Mouse (Mus musculus) midbrain, embryonic 12.5 days (tissue): Measurements from ENCODE around the gene Ldhd. TPM values are rescaled to one million over a fixed set of nuclear protein-coding genes. Genes with fewer than 3 reads are reported as not detected.
A peak's percentile ranks its signal among the peaks of the same experiment; 100 is the strongest.
"Not testable (repeated sequence)": the region's sequence is repeated elsewhere in the genome, so short reads cannot be mapped to it uniquely, and the experiment has no call there.

Experiments
- ATAC-seq: fragments of 200-750 bp; cut with Nextera tagmentation; 2 replicates; pipeline ENCODE4 v1.8.0; 2017; ENCODE audit warnings: low read depth, moderate TSS enrichment, moderate library complexity; ENCODE audit not compliant: low FRiP score
- H3K27ac ChIP-seq: fragments of 300-500 bp; sonication (generic); replicated peaks from 2 replicates; pipeline ENCODE4 v1.5.1; 2016; ENCODE audit warnings: mild to moderate bottlenecking
- H3K27me3 ChIP-seq: fragments of 300-500 bp; sonication (generic); 2 replicates; pipeline ENCODE4 v1.6.1; 2016; ENCODE audit warnings: mild to moderate bottlenecking
- H3K36me3 ChIP-seq: fragments of 300-500 bp; sonication (generic); 2 replicates; pipeline ENCODE4 v1.6.1; 2016
- H3K4me1 ChIP-seq: fragments of 300-500 bp; sonication (generic); 2 replicates; pipeline ENCODE4 v1.6.1; 2016
- H3K4me2 ChIP-seq: fragments of 300-500 bp; sonication (generic); replicated peaks from 2 replicates; pipeline ENCODE4 v1.6.1; 2016; ENCODE audit warnings: mild to moderate bottlenecking, moderate library complexity
- H3K4me3 ChIP-seq: fragments of 300-500 bp; sonication (generic); 2 replicates; pipeline ENCODE4 v1.5.1; 2016; ENCODE audit warnings: mild to moderate bottlenecking
- H3K9ac ChIP-seq: fragments of 300-500 bp; sonication (generic); replicated peaks from 2 replicates; pipeline ENCODE4 v1.6.1; 2016; ENCODE audit warnings: mild to moderate bottlenecking, moderate library complexity
- H3K9me3 ChIP-seq: fragments of 300-500 bp; sonication (generic); 2 replicates; pipeline ENCODE4 v1.6.1; 2016; ENCODE audit warnings: mild to moderate bottlenecking
- WGBS: fragments of 180-500 bp; shearing (Covaris S2); methylation state at CpG from one replicate; pipeline ENCODE4 v1.1.7; 2016; 5-methylcytosine and 5-hydroxymethylcytosine counted together
- polyA plus RNA-seq: library from polyadenylated mRNA; unstranded; fragments of >200 nt; fragmentation: Nextera tagmentation; extraction: Ambion mirVana; gene quantifications from 2 replicates; pipeline ENCODE4 v1.2.1, GENCODE M21; 2016

Ldhd gene
- polyA plus RNA-seq, 1 experiment from 2014 or later, result 0.41 TPM

DNA sequence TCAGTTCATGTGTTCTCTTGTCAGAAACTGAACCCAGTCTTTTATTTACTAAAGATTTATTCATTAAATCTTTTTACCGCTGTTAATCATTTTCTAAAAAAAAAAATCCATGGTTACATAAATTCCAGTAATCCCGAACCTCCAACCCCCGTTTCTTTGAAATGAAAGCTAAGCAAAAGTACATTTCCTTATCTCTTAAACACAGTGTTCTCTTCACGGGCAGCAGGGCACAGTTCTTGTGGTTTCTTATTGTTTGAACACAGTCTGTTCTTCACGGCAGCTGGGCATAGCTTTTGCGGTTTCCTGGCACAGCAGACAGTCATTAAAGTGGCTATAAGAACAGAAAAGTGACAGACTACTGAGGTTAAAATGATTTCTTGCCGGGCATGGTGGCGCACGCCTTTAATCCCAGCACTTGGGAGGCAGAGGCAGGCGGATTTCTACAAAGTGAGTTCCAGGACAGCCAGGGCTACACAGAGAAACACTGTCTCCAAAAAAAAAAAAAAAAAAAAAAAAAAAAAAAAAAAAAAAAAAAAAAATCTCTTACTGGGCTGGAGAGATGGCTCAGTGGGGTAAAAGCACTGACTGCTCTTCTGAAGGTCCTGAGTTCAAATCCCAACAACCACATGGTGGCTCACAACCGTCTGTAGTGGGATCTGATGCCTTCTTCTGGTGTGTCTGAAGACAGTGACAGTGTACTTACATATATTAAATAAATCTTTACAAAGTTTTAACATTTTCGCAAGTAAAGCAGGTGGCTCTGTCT, 14.3 kb upstream of the Ldhd start:
- 0 out of 2 replicates have a peak overlapping the region, but pooled peaks have one; percentile 92 for H3K27ac ChIP-seq
- 75% methylated on average over 12 of the region's 12 CpGs for WGBS
- not testable (repeated sequence) for H3K27me3 ChIP-seq, H3K36me3 ChIP-seq, H3K9me3 ChIP-seq, H3K4me1 ChIP-seq, ATAC-seq
- peak overlapping the region; percentile 88; the same call in 1 of the 2 replicates for H3K9ac ChIP-seq
- peak overlapping the region; percentile 88 for H3K4me3 ChIP-seq
- H3K4me2 ChIP-seq, result peak overlapping the region; percentile 60

DNA sequence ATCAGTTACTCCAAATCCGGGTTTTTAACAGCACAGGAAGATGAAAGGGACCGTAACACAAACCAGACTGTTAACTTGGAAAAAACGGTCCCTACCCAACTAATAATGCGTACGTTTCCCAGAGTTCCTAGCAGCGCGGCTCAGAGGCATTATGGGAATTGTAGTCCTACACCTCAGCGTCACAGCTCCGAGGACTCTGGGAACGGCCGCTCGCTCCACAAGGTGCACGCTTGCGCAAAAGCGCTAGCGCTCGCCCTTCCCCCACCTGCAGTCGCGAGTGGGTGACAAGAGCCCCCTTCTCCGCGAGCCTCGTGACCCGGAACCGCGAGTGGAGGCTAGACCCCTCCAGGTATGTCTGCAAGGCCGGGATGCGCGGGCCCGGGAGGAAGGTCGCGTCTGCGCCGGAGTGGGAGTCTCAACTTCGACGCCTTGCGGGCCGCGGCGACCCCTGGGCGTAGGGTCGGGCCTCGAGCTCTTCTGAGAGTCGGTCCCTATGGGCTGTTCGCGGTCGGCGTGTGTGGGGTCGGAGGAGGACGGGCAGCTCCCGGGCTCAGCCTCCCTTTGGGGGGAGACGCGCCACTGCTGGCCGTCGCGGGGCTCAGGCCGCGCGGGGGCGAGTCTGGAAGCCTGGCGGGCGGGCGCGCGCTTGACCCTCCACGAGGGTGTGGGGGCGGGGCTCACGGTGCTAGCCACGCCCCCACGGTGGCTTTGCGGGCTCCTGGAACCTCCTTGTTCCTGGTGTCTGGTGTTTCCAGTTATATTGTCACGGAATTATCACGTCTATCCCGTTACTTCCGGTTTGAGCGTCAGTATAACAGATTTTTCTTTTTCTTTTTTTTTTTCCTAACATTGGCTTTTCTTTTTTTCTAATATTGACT, 13.3 kb upstream of the Ldhd start, which contains the start of gene Zfp1:
Gene Zfp1 (plus strand): TSS at position 138 of the 878 bp plus-strand sequence.
- Histone ChIP-seq H3K9me3 (no peaks in the 10 kb centered on the region), H3K27ac (peak within 1 kb of the TSS; percentile 92), H3K4me3 (peak within 1 kb of the TSS; percentile 88), H3K9ac (peak within 1 kb of the TSS; percentile 88), H3K4me1 (peaks cover 5% of the 10 kb centered on the region), H3K27me3 (no peaks in the 10 kb centered on the region), H3K36me3 (no peaks in the 10 kb centered on the region), H3K4me2 (peak within 1 kb of the TSS; percentile 60)
- ATAC-seq, result peak; percentile 98
- under 1% methylated on average over 68 of the region's 75 CpGs for WGBS

DNA sequence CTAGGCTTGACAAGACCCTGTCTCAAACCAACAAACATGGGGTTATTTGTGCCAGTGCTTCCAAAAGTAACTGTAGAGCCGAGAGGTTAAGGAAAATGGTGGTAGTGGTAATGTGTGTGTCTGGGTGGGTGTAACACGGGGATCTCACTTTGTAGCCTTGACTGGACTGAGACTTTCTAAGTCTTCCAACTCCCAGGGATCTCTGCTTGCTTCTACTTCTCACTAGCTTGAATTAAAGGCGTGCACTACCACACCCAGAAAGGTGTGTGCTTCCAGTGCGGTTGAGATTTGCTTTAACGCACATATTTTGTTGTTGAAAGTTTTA, 12.7 kb upstream of the Ldhd start:
- H3K36me3 ChIP-seq, result no peaks in the 10 kb centered on the region
- H3K9ac ChIP-seq, result peak overlapping the region; percentile 56; the same call in 1 of the 2 replicates
- H3K27ac ChIP-seq, result peak overlapping the region; percentile 30
- peak overlapping the region; percentile 60 for H3K4me2 ChIP-seq
- no peaks in the 10 kb centered on the region for H3K9me3 ChIP-seq
- peak overlapping the region; percentile 88 for H3K4me3 ChIP-seq
- H3K4me1 ChIP-seq, result peaks cover 5% of the 10 kb centered on the region
- 17% methylated on average over 5 of the region's 5 CpGs for WGBS
- no peaks in the 10 kb centered on the region for H3K27me3 ChIP-seq
- peak; percentile 32 for ATAC-seq

DNA sequence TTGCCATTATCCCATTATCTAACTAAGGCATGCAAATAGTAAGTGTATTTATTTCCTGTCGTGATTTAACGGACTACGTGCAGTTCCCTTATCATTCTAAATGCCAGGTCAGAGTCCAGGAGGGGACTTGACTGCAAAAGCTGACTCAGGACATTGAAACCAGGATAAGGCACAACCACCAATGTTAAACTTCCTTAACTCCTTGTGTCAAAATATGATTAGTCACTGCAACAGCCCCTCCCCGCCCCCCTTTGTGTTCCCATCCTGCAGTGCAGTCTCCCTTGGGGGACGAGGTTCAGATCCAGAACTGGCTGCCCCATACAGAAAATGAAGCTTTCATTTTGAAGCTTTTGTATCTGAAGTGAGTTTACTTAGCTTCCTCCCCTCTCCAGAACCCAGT, 12.3 kb upstream of the Ldhd start:
- ATAC-seq, result no peak
- Histone ChIP-seq H3K4me2 (peak overlapping the region; percentile 60), H3K27ac (peak overlapping the region; percentile 30), H3K36me3 (no peaks in the 10 kb centered on the region), H3K9me3 (no peaks in the 10 kb centered on the region), H3K27me3 (no peaks in the 10 kb centered on the region), H3K4me3 (peak overlapping the region; percentile 88), H3K9ac (peak overlapping the region; percentile 56; the same call in 1 of the 2 replicates), H3K4me1 (peaks cover 5% of the 10 kb centered on the region)
- WGBS, result 71% methylated on average over 5 of the region's 5 CpGs

- Histone ChIP-seq H3K9me3 (no peaks in the 10 kb centered on the region), H3K27ac (no peak overlapping the region), H3K9ac (no peak overlapping the region), H3K27me3 (no peaks in the 10 kb centered on the region), H3K4me3 (no peak overlapping the region), H3K4me1 (peaks cover 5% of the 10 kb centered on the region), H3K36me3 (no peaks in the 10 kb centered on the region), H3K4me2 (no peak overlapping the region)
- WGBS, result 94% methylated on average over 2 of the region's 2 CpGs
- no peak for ATAC-seq
Observed at GRCm38 (mm10) chr8:111641064-111641463, 10.9 kb upstream of the Ldhd start.

DNA sequence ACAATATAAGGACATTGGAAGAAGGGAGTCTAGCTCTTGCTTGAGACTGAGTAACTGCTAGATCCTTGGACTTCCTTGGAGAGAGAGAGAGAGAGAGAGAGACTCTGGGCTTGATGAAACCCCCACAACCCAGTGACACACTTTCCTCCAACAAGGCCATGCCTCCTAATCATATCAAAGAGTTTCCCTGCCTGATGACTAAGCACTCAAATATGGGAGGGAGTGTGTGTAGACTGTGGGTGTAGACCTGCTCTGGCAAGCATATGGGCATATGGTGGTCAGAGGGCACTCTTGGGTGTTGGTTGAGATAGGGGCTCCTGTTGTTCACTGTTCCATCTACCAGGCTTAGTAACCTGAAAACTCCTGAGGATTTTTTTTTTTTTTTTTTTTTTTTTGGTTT, 7.9 kb upstream of the Ldhd start:
- Histone ChIP-seq H3K4me1 (peaks cover 5% of the 10 kb centered on the region), H3K9me3 (no peaks in the 10 kb centered on the region), H3K27me3 (no peaks in the 10 kb centered on the region), H3K27ac (no peak overlapping the region), H3K4me3 (no peak overlapping the region), H3K9ac (no peak overlapping the region), H3K4me2 (no peak overlapping the region), H3K36me3 (no peaks in the 10 kb centered on the region)
- ATAC-seq, result no peak

- H3K4me3 ChIP-seq, result no peak overlapping the region
- H3K27ac ChIP-seq, result no peak overlapping the region
- H3K36me3 ChIP-seq, result no peaks in the 10 kb centered on the region; the same call in 1 of the 2 replicates
- H3K4me2 ChIP-seq, result no peak overlapping the region
- no peaks in the 10 kb centered on the region for H3K4me1 ChIP-seq
- ATAC-seq, result no peak
- WGBS, result 96% methylated on average over 3 of the region's 3 CpGs
- no peaks in the 10 kb centered on the region for H3K27me3 ChIP-seq
- no peaks in the 10 kb centered on the region for H3K9me3 ChIP-seq
- H3K9ac ChIP-seq, result no peak overlapping the region
Observed at GRCm38 (mm10) chr8:111632976-111633375, 2.8 kb upstream of the Ldhd start.

- WGBS, result 95% methylated on average over 8 of the region's 8 CpGs
- H3K9ac ChIP-seq, result no peak overlapping the region
- H3K9me3 ChIP-seq, result no peaks in the 10 kb centered on the region
Observed at GRCm38 (mm10) chr8:111631589-111631988, 1.4 kb upstream of the Ldhd start.

GRCm38 (mm10) chr8:111628894-111629501, 1.2 kb downstream of the Ldhd start:
- Histone ChIP-seq H3K9me3 (no peaks in the 10 kb centered on the region), H3K4me2 (no peak overlapping the region), H3K27me3 (no peaks in the 10 kb centered on the region), H3K36me3 (peaks cover 12% of the 10 kb centered on the region), H3K27ac (no peak overlapping the region), H3K4me3 (no peak overlapping the region), H3K4me1 (no peaks in the 10 kb centered on the region), H3K9ac (no peak overlapping the region)
- no peak for ATAC-seq
- WGBS, result 89% methylated on average over 19 of the region's 19 CpGs

More at GRCm38 (mm10) chr8:111631589-111631988, 1.4 kb upstream of the Ldhd start:
- Histone ChIP-seq H3K27me3 (no peaks in the 10 kb centered on the region), H3K4me3 (no peak overlapping the region), H3K36me3 (peaks cover 4% of the 10 kb centered on the region; the same call in 1 of the 2 replicates), H3K27ac (no peak overlapping the region), H3K4me1 (no peaks in the 10 kb centered on the region), H3K4me2 (no peak overlapping the region)
- ATAC-seq, result no peak

GRCm38 (mm10) chr8:111628401-111628800, 1.8 kb downstream of the Ldhd start:
- no peak for ATAC-seq
- Histone ChIP-seq H3K9me3 (no peaks in the 10 kb centered on the region), H3K4me1 (no peaks in the 10 kb centered on the region), H3K4me3 (no peak overlapping the region), H3K4me2 (no peak overlapping the region), H3K9ac (no peak overlapping the region), H3K36me3 (peaks cover 13% of the 10 kb centered on the region), H3K27me3 (no peaks in the 10 kb centered on the region), H3K27ac (no peak overlapping the region)
- 92% methylated on average over 12 of the region's 12 CpGs for WGBS

DNA sequence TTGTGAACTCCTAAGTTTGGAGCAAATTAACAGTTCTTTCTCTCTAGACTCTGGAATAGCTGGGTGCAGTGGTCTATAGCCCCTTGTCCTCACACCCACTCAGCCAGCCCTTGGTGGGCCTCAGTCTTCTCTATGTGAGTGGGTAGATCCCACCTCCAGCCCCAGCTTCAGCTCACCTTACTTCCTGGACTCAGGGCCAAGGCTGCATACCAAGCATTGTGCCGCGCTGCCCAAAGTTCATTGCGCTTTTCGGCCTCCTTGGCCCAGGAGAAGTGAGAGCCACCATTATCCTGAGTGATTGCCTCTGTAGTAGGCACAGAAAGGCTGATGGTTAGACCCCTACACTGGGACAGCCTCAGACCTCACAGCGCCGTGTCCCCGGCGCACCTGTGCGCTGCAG, 2.3 kb downstream of the Ldhd start:
- H3K27ac ChIP-seq, result no peak overlapping the region
- no peak overlapping the region for H3K9ac ChIP-seq
- H3K36me3 ChIP-seq, result peaks cover 15% of the 10 kb centered on the region
- no peaks in the 10 kb centered on the region for H3K27me3 ChIP-seq
- H3K4me3 ChIP-seq, result no peak overlapping the region
- H3K4me1 ChIP-seq, result no peaks in the 10 kb centered on the region
- no peak for ATAC-seq
- WGBS, result 96% methylated on average over 9 of the region's 9 CpGs
- H3K9me3 ChIP-seq, result no peaks in the 10 kb centered on the region
- no peak overlapping the region for H3K4me2 ChIP-seq

DNA sequence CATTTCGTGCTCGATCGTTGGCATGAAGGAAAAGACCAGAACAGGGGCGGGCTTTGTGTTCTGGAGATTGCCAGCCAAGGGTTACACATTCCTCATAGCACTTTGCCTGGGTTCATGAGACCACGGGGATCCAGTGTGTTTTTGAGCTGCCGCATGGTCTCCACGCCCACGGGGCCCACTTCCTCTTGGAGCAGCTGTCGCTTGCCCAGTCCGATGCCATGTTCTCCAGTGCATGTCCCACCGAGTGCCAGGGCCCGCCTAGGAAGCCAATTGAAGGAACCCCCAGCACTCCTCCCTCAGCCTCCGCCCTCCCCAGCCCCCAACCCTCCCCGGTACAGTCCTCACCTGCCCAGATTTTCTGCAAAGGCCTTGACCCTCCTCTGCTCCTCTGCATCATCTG, 3.2 kb downstream of the Ldhd start:
- WGBS, result 95% methylated on average over 14 of the region's 14 CpGs
- Histone ChIP-seq H3K9ac (no peak overlapping the region), H3K27ac (no peak overlapping the region), H3K36me3 (peaks cover 22% of the 10 kb centered on the region), H3K9me3 (no peaks in the 10 kb centered on the region), H3K4me2 (no peak overlapping the region), H3K4me1 (no peaks in the 10 kb centered on the region), H3K4me3 (no peak overlapping the region), H3K27me3 (no peaks in the 10 kb centered on the region)
- ATAC-seq, result no peak
